ENCODE assay signal across 19 mouse cellular contexts in genomic region chr10:121454708-121455475, GRCm38 (mm10). TPM values are rescaled to one million over a fixed set of nuclear protein-coding genes. Genes with fewer than 3 reads are reported as not detected.
DNase-seq lines count a peak whose midpoint lies in the region; ATAC-seq lines count a peak whose summit lies in the region.
"Had no signal": no experiment of that assay in that cellular context is flagged by ENCODE, and none has a peak within 500 bp of the region (broad histone marks: within the 10 kb centered on the region; RNA-seq: fewer than 3 reads in every experiment).

No protein-coding gene starts in this region.

- peaks cover 15% of the 10 kb centered on the region for H3K4me1 ChIP-seq in lung, embryonic 16.5 days (replicated peaks; ENCODE audit: control insufficient read depth, insufficient read depth, low read length)
- peaks cover 35% of the 10 kb centered on the region for H3K4me1 ChIP-seq in intestine, embryonic 15.5 days (replicated peaks)
- H3K4me1 ChIP-seq in liver, embryonic 13.5 days (replicated peaks), result peaks cover 65% of the 10 kb centered on the region
- peaks cover 14% of the 10 kb centered on the region for H3K4me1 ChIP-seq in stomach, embryonic 16.5 days (ENCODE audit: control insufficient read depth, insufficient read depth, low read length)
- H3K4me1 ChIP-seq in forebrain, embryonic 12.5 days, result peaks cover 10% of the 10 kb centered on the region
- H3K4me1 ChIP-seq in hindbrain, embryonic 12.5 days, result no peaks in the 10 kb centered on the region

- no peaks in the 10 kb centered on the region for H3K9me3 ChIP-seq in lung, embryonic 16.5 days (ENCODE audit: control insufficient read depth, low read length)
- H3K9me3 ChIP-seq in intestine, embryonic 15.5 days, result no peaks in the 10 kb centered on the region
- H3K9me3 ChIP-seq in liver, embryonic 13.5 days (replicated peaks), result no peaks in the 10 kb centered on the region
- H3K9me3 ChIP-seq in stomach, embryonic 16.5 days (replicated peaks; ENCODE audit: control insufficient read depth, low read length), result no peaks in the 10 kb centered on the region
- no peaks in the 10 kb centered on the region for H3K9me3 ChIP-seq in forebrain, embryonic 12.5 days
- H3K9me3 ChIP-seq in hindbrain, embryonic 12.5 days (replicated peaks), result no peaks in the 10 kb centered on the region
- H3K9me3 ChIP-seq: limb, embryonic 12.5 days; megakaryocyte, embryonic 14.5 days had no signal

- H3K9ac ChIP-seq in lung, embryonic 16.5 days (ENCODE audit: low read length), result no peak overlapping the region
- no peak overlapping the region for H3K9ac ChIP-seq in intestine, embryonic 15.5 days
- no peak overlapping the region for H3K9ac ChIP-seq in liver, embryonic 13.5 days
- H3K9ac ChIP-seq in stomach, embryonic 16.5 days (ENCODE audit: low read length), result no peak overlapping the region
- no peak overlapping the region for H3K9ac ChIP-seq in forebrain, embryonic 12.5 days
- no peak overlapping the region for H3K9ac ChIP-seq in hindbrain, embryonic 12.5 days
- H3K9ac ChIP-seq: limb, embryonic 12.5 days had no signal

- peak; percentile 21 for ATAC-seq in lung, embryonic 16.5 days (ENCODE audit: low read depth)
- peak; percentile 95 for ATAC-seq in intestine, embryonic 15.5 days
- peak; percentile 49 for ATAC-seq in liver, embryonic 13.5 days (ENCODE audit: low read depth)
- peak; percentile 68 for ATAC-seq in stomach, embryonic 16.5 days (ENCODE audit: insufficient read depth, low FRiP score)
- no peak for ATAC-seq in frontal cortex, adult (ENCODE audit: low TSS enrichment)
- no peak for ATAC-seq in forebrain, embryonic 12.5 days (ENCODE audit: low FRiP score)
- no peak for ATAC-seq in hindbrain, embryonic 12.5 days (ENCODE audit: low FRiP score)
- ATAC-seq: hindbrain, embryonic 16.5 days had no signal

- DNase-seq in lung, postnatal 25 days (ENCODE audit: low spot score), result no peak
- DNase-seq in liver, embryonic 13.5 days, result no peak
- DNase-seq: adrenal gland, postnatal 10 days; cerebellum, postnatal 14 days; gastrocnemius, postnatal 36 days; kidney, postnatal 14 days; layer of hippocampus, postnatal 36 days; thymus, postnatal 36 days had no signal

- no peak overlapping the region for H3K4me2 ChIP-seq in lung, embryonic 16.5 days (ENCODE audit: low read depth, low read length)
- no peak overlapping the region for H3K4me2 ChIP-seq in intestine, embryonic 15.5 days (replicated peaks)
- H3K4me2 ChIP-seq in liver, embryonic 13.5 days, result no peak overlapping the region
- H3K4me2 ChIP-seq in stomach, embryonic 16.5 days (ENCODE audit: low read depth, low read length), result no peak overlapping the region
- no peak overlapping the region for H3K4me2 ChIP-seq in forebrain, embryonic 12.5 days
- H3K4me2 ChIP-seq in hindbrain, embryonic 12.5 days (replicated peaks), result no peak overlapping the region
- H3K4me2 ChIP-seq: limb, embryonic 12.5 days had no signal

- WGBS in lung, embryonic 16.5 days, result 58% methylated on average over 6 of the region's 6 CpGs
- 50% methylated on average over 6 of the region's 6 CpGs for WGBS in intestine, embryonic 15.5 days
- WGBS in liver, embryonic 13.5 days (ENCODE audit: insufficient replicate concordance), result 51% methylated on average over 6 of the region's 6 CpGs
- 55% methylated on average over 6 of the region's 6 CpGs for WGBS in stomach, embryonic 16.5 days
- 72% methylated on average over 6 of the region's 6 CpGs for WGBS in forebrain, embryonic 12.5 days
- WGBS in hindbrain, embryonic 12.5 days, result 76% methylated on average over 6 of the region's 6 CpGs

- H3K36me3 ChIP-seq in lung, embryonic 16.5 days (ENCODE audit: control insufficient read depth, insufficient read depth, low read length), result no peaks in the 10 kb centered on the region
- no peaks in the 10 kb centered on the region for H3K36me3 ChIP-seq in intestine, embryonic 15.5 days
- 0 out of 2 replicates have a peak, but pooled peaks cover 3% of the 10 kb centered on the region for H3K36me3 ChIP-seq in liver, embryonic 13.5 days
- H3K36me3 ChIP-seq in stomach, embryonic 16.5 days (ENCODE audit: control insufficient read depth, insufficient read depth, low read length), result no peaks in the 10 kb centered on the region; the same call in 1 of the 2 replicates
- H3K36me3 ChIP-seq in forebrain, embryonic 12.5 days (replicated peaks), result no peaks in the 10 kb centered on the region
- H3K36me3 ChIP-seq in hindbrain, embryonic 12.5 days, result no peaks in the 10 kb centered on the region
- H3K36me3 ChIP-seq: limb, embryonic 12.5 days had no signal

- no peak overlapping the region for H3K27ac ChIP-seq in lung, embryonic 16.5 days (ENCODE audit: low read length)
- H3K27ac ChIP-seq in intestine, embryonic 15.5 days, result peak overlapping the region; percentile 72
- no peak overlapping the region for H3K27ac ChIP-seq in liver, embryonic 13.5 days
- H3K27ac ChIP-seq in stomach, embryonic 16.5 days (ENCODE audit: low read length), result peak overlapping the region; percentile 13; the same call in 1 of the 2 replicates
- no peak overlapping the region for H3K27ac ChIP-seq in forebrain, embryonic 12.5 days
- H3K27ac ChIP-seq in hindbrain, embryonic 12.5 days, result no peak overlapping the region
- H3K27ac ChIP-seq: limb, embryonic 12.5 days had no signal

- H3K27me3 ChIP-seq in lung, embryonic 16.5 days (ENCODE audit: control insufficient read depth, insufficient read depth, low read depth, low read length), result no peaks in the 10 kb centered on the region
- no peaks in the 10 kb centered on the region for H3K27me3 ChIP-seq in intestine, embryonic 15.5 days (replicated peaks)
- H3K27me3 ChIP-seq in liver, embryonic 13.5 days, result no peaks in the 10 kb centered on the region
- no peaks in the 10 kb centered on the region for H3K27me3 ChIP-seq in stomach, embryonic 16.5 days (ENCODE audit: control insufficient read depth, insufficient read depth, low read length)
- no peaks in the 10 kb centered on the region for H3K27me3 ChIP-seq in forebrain, embryonic 12.5 days
- no peaks in the 10 kb centered on the region for H3K27me3 ChIP-seq in hindbrain, embryonic 12.5 days
- H3K27me3 ChIP-seq: limb, embryonic 12.5 days had no signal

- no peak overlapping the region for H3K4me3 ChIP-seq in lung, embryonic 16.5 days (ENCODE audit: low read length)
- no peak overlapping the region for H3K4me3 ChIP-seq in intestine, embryonic 15.5 days (replicated peaks)
- H3K4me3 ChIP-seq in liver, embryonic 13.5 days (replicated peaks), result no peak overlapping the region
- no peak overlapping the region for H3K4me3 ChIP-seq in stomach, embryonic 16.5 days (replicated peaks; ENCODE audit: low read length)
- H3K4me3 ChIP-seq in forebrain, embryonic 12.5 days (replicated peaks), result no peak overlapping the region
- H3K4me3 ChIP-seq in hindbrain, embryonic 12.5 days, result no peak overlapping the region
- H3K4me3 ChIP-seq: erythroblast, embryonic 14.5 days; limb, embryonic 12.5 days; megakaryocyte, embryonic 14.5 days; myocyte had no signal

RNA-seq across cellular contexts. Expression of gene Rassf3, which starts 21.3 kb away (rescaled TPM):
- 19.7 and 20.7 TPM in 2 replicates for polyA plus RNA-seq in lung, embryonic 16.5 days (2015; fragmentation: Nextera tagmentation; extraction: Ambion mirVana)
- 23.5 and 26.0 TPM in 2 replicates for polyA plus RNA-seq in intestine, embryonic 15.5 days (2015; fragmentation: Nextera tagmentation; extraction: Ambion mirVana)
- polyA plus RNA-seq in liver, embryonic 13.5 days (2015; fragmentation: Nextera tagmentation; extraction: Ambion mirVana), result 7.4 and 9.5 TPM in 2 replicates
- polyA plus RNA-seq in stomach, embryonic 16.5 days (2015; fragmentation: Nextera tagmentation; extraction: Ambion mirVana), result 21.3 and 22.0 TPM in 2 replicates
- 6.6 and 7.3 TPM in 2 replicates for polyA plus RNA-seq in forebrain, embryonic 12.5 days (2016; fragmentation: Nextera tagmentation; extraction: Ambion mirVana)
- 12.7 and 13.4 TPM in 2 replicates for polyA plus RNA-seq in hindbrain, embryonic 12.5 days (2016; fragmentation: Nextera tagmentation; extraction: Ambion mirVana)

Comparison
In these comparisons a context has a peak if more than half of its experiments do, and no peak if none do; other contexts are left out.
1. ATAC-seq: peak in lung, embryonic 16.5 days (single experiment), intestine, embryonic 15.5 days (single experiment), liver, embryonic 13.5 days (single experiment) and stomach, embryonic 16.5 days (single experiment); none in frontal cortex, adult (single experiment), forebrain, embryonic 12.5 days (single experiment) and hindbrain, embryonic 12.5 days (single experiment).
2. H3K27ac ChIP-seq: peak in intestine, embryonic 15.5 days (single experiment) and stomach, embryonic 16.5 days (single experiment); none in lung, embryonic 16.5 days (single experiment), liver, embryonic 13.5 days (single experiment), forebrain, embryonic 12.5 days (single experiment) and hindbrain, embryonic 12.5 days (single experiment).